In genomic region chr4:139669847-139670246, GRCm38 (mm10) we compare ENCODE assay signal across 10 mouse cellular contexts. TPM values are rescaled to one million over a fixed set of nuclear protein-coding genes. Genes with fewer than 3 reads are reported as not detected.
DNase-seq lines count a peak whose midpoint lies in the region; ATAC-seq lines count a peak whose summit lies in the region.
"Had no signal": no experiment of that assay in that cellular context is flagged by ENCODE, and none has a peak within 500 bp of the region (broad histone marks: within the 10 kb centered on the region; RNA-seq: fewer than 3 reads in every experiment).

No protein-coding gene starts in this region.

- H3K9me3 ChIP-seq in liver, embryonic 12.5 days (replicated peaks), result 0 out of 2 replicates have a peak, but pooled peaks cover 3% of the 10 kb centered on the region
- 0 out of 2 replicates have a peak, but pooled peaks cover 3% of the 10 kb centered on the region for H3K9me3 ChIP-seq in hindbrain, embryonic 12.5 days (replicated peaks)

- ATAC-seq in liver, embryonic 12.5 days, result no peak
- peak; percentile 48; the same call in 1 of the 2 replicates for ATAC-seq in hindbrain, embryonic 12.5 days (ENCODE audit: low FRiP score)
- peak; percentile 97 for ATAC-seq in megakaryocyte progenitor cell, adult 5-6 weeks (replicated peaks; ENCODE audit: poor library complexity)

- H3K4me3 ChIP-seq in liver, embryonic 12.5 days, result no peak overlapping the region
- no peak overlapping the region for H3K4me3 ChIP-seq in hindbrain, embryonic 12.5 days
- H3K4me3 ChIP-seq: erythroblast, embryonic 14.5 days had no signal

- no peaks in the 10 kb centered on the region for H3K36me3 ChIP-seq in liver, embryonic 12.5 days
- no peaks in the 10 kb centered on the region for H3K36me3 ChIP-seq in hindbrain, embryonic 12.5 days
- H3K36me3 ChIP-seq in splenic B cell, adult 2 months (ENCODE audit: control insufficient read depth, insufficient read depth, low read length, poor library complexity, severe bottlenecking), result no peaks in the 10 kb centered on the region

- no peak overlapping the region for H3K9ac ChIP-seq in liver, embryonic 12.5 days
- H3K9ac ChIP-seq in hindbrain, embryonic 12.5 days, result no peak overlapping the region

- no peak overlapping the region for H3K4me2 ChIP-seq in liver, embryonic 12.5 days
- H3K4me2 ChIP-seq in hindbrain, embryonic 12.5 days (replicated peaks), result no peak overlapping the region

- H3K27me3 ChIP-seq in liver, embryonic 12.5 days (replicated peaks), result no peaks in the 10 kb centered on the region; the same call in 1 of the 2 replicates
- peaks cover 8% of the 10 kb centered on the region; the same call in 1 of the 2 replicates for H3K27me3 ChIP-seq in hindbrain, embryonic 12.5 days
- H3K27me3 ChIP-seq in splenic B cell, adult 2 months (ENCODE audit: control insufficient read depth, insufficient read depth, low read length, poor library complexity, severe bottlenecking), result no peaks in the 10 kb centered on the region

- WGBS in liver, embryonic 12.5 days (ENCODE audit: insufficient replicate concordance), result 12% methylated on average over 6 of the region's 6 CpGs
- WGBS in hindbrain, embryonic 12.5 days, result 21% methylated on average over 6 of the region's 6 CpGs

- H3K27ac ChIP-seq in liver, embryonic 12.5 days, result no peak overlapping the region
- H3K27ac ChIP-seq in hindbrain, embryonic 12.5 days, result no peak overlapping the region

- no peaks in the 10 kb centered on the region for H3K4me1 ChIP-seq in liver, embryonic 12.5 days
- no peaks in the 10 kb centered on the region for H3K4me1 ChIP-seq in hindbrain, embryonic 12.5 days

- DNase-seq in liver (peak; percentile 65), adipocyte (ENCODE audit: low spot score) (peak; percentile 74)
- peak; percentile 63 for DNase-seq in embryo, embryonic 11.5 days (ENCODE audit: low read depth, low spot score)
- DNase-seq in layer of hippocampus, postnatal 14 days (ENCODE audit: low spot score in 2 of 2), result peak; percentile 22 to 33
- peak; percentile 76 for DNase-seq in splenic B cell, adult 2 months (ENCODE audit: low read depth, low spot score)

RNA-seq across cellular contexts. Expression of gene Tas1r2, which starts 16.5 kb away (rescaled TPM):
- not detected in 2 replicates for polyA plus RNA-seq in liver, embryonic 12.5 days (2016; fragmentation: Nextera tagmentation; extraction: Ambion mirVana)
- not detected in 2 replicates for polyA plus RNA-seq in hindbrain, embryonic 12.5 days (2016; fragmentation: Nextera tagmentation; extraction: Ambion mirVana)
- total RNA-seq in layer of hippocampus, postnatal 14 days (2021), result not detected
- not detected in 2 replicates for total RNA-seq in megakaryocyte progenitor cell, adult 5-6 weeks (2015)
- not detected in 2 replicates for total RNA-seq in megakaryocyte progenitor cell, adult 5-6 weeks (2017)
- polyA plus RNA-seq: erythroblast, embryonic 14.5 days; stomach, embryonic 14.5 days had no signal

RNA-seq across cellular contexts. Expression of gene Aldh4a1, which starts 47.2 kb away (rescaled TPM):
- polyA plus RNA-seq in liver, embryonic 12.5 days (2016; fragmentation: Nextera tagmentation; extraction: Ambion mirVana), result 49.4 and 52.0 TPM in 2 replicates
- 20.6 and 21.4 TPM in 2 replicates for polyA plus RNA-seq in hindbrain, embryonic 12.5 days (2016; fragmentation: Nextera tagmentation; extraction: Ambion mirVana)
- total RNA-seq in layer of hippocampus, postnatal 14 days (2021), result 10 to 100 TPM; 19.1 to 19.4 TPM
- 11.1 and 14.7 TPM in 2 replicates for total RNA-seq in megakaryocyte progenitor cell, adult 5-6 weeks (2015)
- total RNA-seq in megakaryocyte progenitor cell, adult 5-6 weeks (2017), result 20.0 and 22.3 TPM in 2 replicates
